Mouse (Mus musculus) E14TG2a.4 (cell line): ENCODE measurements around the gene Cntrob.

ENCODE experiments used
- CTCF ChIP-seq: conservative IDR thresholded peaks from 2 replicates; pipeline ENCODE4 v1.5.1; 2014; ENCODE audit warnings: low read length
- NANOG ChIP-seq: IDR thresholded peaks from 2 replicates; pipeline ENCODE4 v1.6.1; 2014; ENCODE audit warnings: borderline replicate concordance, low read length, mixed read lengths
- POU5F1 ChIP-seq: IDR thresholded peaks from 2 replicates; pipeline ENCODE4 v1.6.1; 2014; ENCODE audit warnings: low read length, borderline replicate concordance

DNA sequence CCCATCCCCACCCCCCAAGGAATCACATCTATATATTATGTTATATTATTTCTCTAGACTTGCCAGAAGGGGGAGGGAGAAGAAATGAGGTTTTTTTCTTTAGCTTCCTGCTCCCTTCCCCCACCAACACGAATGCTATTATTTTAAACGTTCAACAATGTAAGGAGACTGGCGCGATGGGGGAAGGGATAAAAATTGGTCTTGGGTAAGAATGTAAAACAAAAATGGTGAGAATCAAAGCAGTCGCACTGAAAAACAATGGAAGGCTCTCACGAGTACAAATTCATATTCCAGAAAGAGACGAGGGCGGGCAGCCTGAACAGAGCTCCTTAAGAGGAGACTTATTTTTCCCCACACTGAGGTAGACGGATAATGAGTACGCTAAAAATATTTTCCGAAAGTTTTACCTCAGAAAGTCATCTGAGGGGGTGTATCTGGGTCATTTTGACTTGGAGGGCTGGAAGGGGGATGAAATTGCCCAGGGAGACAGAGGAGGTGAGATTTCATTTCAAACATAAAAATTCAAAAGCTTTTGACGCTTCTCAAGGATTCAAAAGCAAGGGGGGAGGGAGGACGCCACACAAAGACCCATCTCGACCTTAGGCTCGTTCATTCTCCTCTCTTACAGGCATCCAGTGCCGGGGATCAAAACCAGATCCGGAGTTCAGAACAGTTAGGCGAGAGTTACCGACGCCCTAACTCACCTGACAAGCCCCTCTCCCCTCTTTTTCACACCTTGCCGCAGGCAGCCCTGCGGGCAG is 43.5 kb upstream of the Cntrob start:
- no peak for TF ChIP-seq CTCF
- TF ChIP-seq NANOG: no peak
- no peak for TF ChIP-seq POU5F1
